Mouse (Mus musculus) hindbrain, postnatal 0 days (tissue): ENCODE data around the gene Def8. TPM values are rescaled to one million over a fixed set of nuclear protein-coding genes. Genes with fewer than 3 reads are reported as not detected.
"Not testable (repeated sequence)": the region's sequence is repeated elsewhere in the genome, so short reads cannot be mapped to it uniquely, and the experiment has no call there.

Source experiments
- ATAC-seq: fragments of 200-750 bp; cut with Nextera tagmentation; 2 replicates; pipeline ENCODE4 v1.8.0; 2017; ENCODE audit warnings: mild to moderate bottlenecking, moderate TSS enrichment, moderate library complexity
- DNase-seq: peaks from one replicate; pipeline ENCODE4 v3.0.0-alpha.2; 2015; ENCODE audit warnings: low spot score
- H3K27ac ChIP-seq: fragments of 300-500 bp; sonication (generic); 2 replicates; pipeline ENCODE4 v1.5.1; 2014; ENCODE audit warnings: mild to moderate bottlenecking
- H3K27me3 ChIP-seq: fragments of 300-500 bp; sonication (generic); 2 replicates; pipeline ENCODE4 v1.6.1; 2014; ENCODE audit warnings: low read length, mixed read lengths; ENCODE audit not compliant: insufficient read depth
- H3K36me3 ChIP-seq: fragments of 300-500 bp; sonication (generic); 2 replicates; pipeline ENCODE4 v1.6.1; 2014; ENCODE audit warnings: low read length, mixed read lengths; ENCODE audit not compliant: insufficient read depth
- H3K4me1 ChIP-seq: fragments of 300-500 bp; sonication (generic); 2 replicates; pipeline ENCODE4 v1.6.1; 2014; ENCODE audit warnings: antibody characterized with exemption, low read length, mixed read lengths; ENCODE audit not compliant: insufficient read depth
- H3K4me2 ChIP-seq: fragments of 300-500 bp; sonication (generic); 2 replicates; pipeline ENCODE4 v1.6.1; 2014; ENCODE audit warnings: low read depth, mild to moderate bottlenecking, low read length, moderate library complexity, mixed read lengths
- H3K4me3 ChIP-seq: fragments of 300-500 bp; sonication (generic); 2 replicates; pipeline ENCODE4 v1.5.1; 2014; ENCODE audit warnings: low read length
- H3K9ac ChIP-seq: fragments of 300-500 bp; sonication (generic); replicated peaks from 2 replicates; pipeline ENCODE4 v1.6.1; 2014; ENCODE audit warnings: mild to moderate bottlenecking, low read length, moderate library complexity, mixed read lengths
- H3K9me3 ChIP-seq: fragments of 300-500 bp; sonication (generic); 2 replicates; pipeline ENCODE4 v1.6.1; 2016; ENCODE audit warnings: low read length, mixed read lengths
- CTCF ChIP-seq: IDR thresholded peaks from 2 replicates; pipeline ENCODE4 v1.5.1; 2016; ENCODE audit warnings: antibody characterized with exemption, control low read depth, low read depth
- WGBS: fragments of 180-500 bp; shearing (Covaris S2); extraction: QIAGEN DNeasy Blood & Tissue Kit; methylation state at CpG from one replicate; pipeline ENCODE4 v1.1.7; 2014; 5-methylcytosine and 5-hydroxymethylcytosine counted together
- polyA plus RNA-seq: library from polyadenylated mRNA; unstranded; fragments of >200 nt; fragmentation: Nextera tagmentation; extraction: Ambion mirVana; gene quantifications from 2 replicates; pipeline ENCODE4 v1.2.1, GENCODE M21; 2015
- total RNA-seq: library from RNA; depleted of rRNA; stranded (reverse); fragments of >200 nt; gene quantifications from 2 replicates; pipeline ENCODE4 v1.2.3, GENCODE M21; 2014

Def8 gene
- total and polyA plus RNA-seq, 2 experiments from 2014 or later, result 38.8 to 62.7 TPM

DNA sequence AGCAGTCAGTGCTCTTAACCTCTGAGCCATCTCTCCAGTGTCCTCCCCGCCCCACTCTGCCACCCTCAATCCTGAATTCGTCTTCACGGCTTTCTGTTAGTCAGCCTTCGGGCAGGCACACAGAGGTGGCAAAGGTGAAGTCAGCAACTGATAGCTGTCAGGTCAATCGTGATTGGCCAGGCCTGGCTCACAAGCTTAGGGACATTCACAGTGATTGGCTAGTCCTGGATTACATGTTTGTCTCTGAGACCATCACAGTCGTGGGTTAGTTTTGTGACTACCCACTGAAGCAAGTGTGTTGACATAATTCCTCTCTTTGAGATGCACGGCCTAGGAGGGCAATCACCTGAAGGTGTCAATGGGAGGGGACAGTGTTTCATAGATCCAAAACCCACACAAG lies 30.0 kb downstream of the Def8 start:
- H3K4me1 ChIP-seq, result no peaks in the 10 kb centered on the region
- H3K4me3 ChIP-seq, result no peak overlapping the region
- H3K36me3 ChIP-seq, result peaks cover 53% of the 10 kb centered on the region
- ATAC-seq, result no peak
- no peak overlapping the region for H3K9ac ChIP-seq
- no peak for DNase-seq
- H3K27me3 ChIP-seq, result no peaks in the 10 kb centered on the region
- no peaks in the 10 kb centered on the region for H3K9me3 ChIP-seq
- 83% methylated on average over 7 of the region's 7 CpGs for WGBS
- no peak overlapping the region for H3K27ac ChIP-seq
- no peak overlapping the region for H3K4me2 ChIP-seq
- no peak for TF ChIP-seq CTCF

DNA sequence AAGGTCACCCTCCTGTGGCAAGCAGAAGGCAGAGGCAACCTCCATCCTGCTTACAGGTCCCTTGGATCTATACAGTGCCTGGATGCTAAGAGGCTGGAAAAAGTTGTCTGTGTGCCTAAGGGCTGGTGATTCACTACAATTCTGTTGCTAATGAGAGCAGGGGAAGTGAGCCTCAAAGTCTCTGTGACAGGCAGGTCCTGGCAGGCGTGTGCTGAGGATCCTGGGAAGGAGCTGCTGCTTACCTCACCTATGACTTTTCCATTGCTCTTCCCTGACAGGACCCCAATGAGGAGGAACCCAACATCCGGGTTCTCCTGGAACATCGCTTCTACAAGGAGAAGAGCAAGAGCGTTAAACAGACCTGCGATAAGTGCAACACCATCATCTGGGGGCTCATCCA lies 30.6 kb downstream of the Def8 start:
- Histone ChIP-seq H3K36me3 (peaks cover 59% of the 10 kb centered on the region), H3K9me3 (no peaks in the 10 kb centered on the region), H3K27ac (no peak overlapping the region), H3K4me3 (no peak overlapping the region), H3K4me1 (no peaks in the 10 kb centered on the region), H3K9ac (no peak overlapping the region), H3K27me3 (no peaks in the 10 kb centered on the region), H3K4me2 (no peak overlapping the region)
- no peak for DNase-seq
- no peak for TF ChIP-seq CTCF
- no peak for ATAC-seq
- WGBS, result 86% methylated on average over 5 of the region's 5 CpGs

DNA sequence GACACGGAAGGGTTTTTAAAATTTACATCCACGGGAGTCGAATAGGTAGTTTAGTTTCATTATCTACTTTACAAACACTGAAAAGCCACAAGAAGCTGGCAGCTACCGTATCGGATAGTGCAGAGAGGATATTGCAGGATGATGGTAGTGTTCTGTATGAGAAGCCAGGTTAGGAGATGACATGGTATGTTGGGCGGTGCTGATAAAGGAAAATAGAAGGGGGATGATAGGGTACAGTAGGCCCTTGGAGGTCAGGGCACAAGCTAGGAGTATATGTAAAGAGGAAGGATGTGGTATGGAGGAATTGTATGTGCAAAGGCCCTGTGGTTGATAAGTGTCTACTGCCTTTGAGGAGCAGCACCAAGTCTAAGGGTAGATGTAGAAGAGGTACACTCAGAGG lies 31.2 kb downstream of the Def8 start:
- Histone ChIP-seq H3K9me3 (no peaks in the 10 kb centered on the region), H3K4me2 (no peak overlapping the region), H3K4me3 (no peak overlapping the region), H3K9ac (no peak overlapping the region), H3K27me3 (no peaks in the 10 kb centered on the region), H3K4me1 (no peaks in the 10 kb centered on the region), H3K27ac (no peak overlapping the region), H3K36me3 (peaks cover 60% of the 10 kb centered on the region)
- no peak for DNase-seq
- 97% methylated on average over 6 of the region's 6 CpGs for WGBS
- ATAC-seq, result no peak
- TF ChIP-seq CTCF, result no peak

DNA sequence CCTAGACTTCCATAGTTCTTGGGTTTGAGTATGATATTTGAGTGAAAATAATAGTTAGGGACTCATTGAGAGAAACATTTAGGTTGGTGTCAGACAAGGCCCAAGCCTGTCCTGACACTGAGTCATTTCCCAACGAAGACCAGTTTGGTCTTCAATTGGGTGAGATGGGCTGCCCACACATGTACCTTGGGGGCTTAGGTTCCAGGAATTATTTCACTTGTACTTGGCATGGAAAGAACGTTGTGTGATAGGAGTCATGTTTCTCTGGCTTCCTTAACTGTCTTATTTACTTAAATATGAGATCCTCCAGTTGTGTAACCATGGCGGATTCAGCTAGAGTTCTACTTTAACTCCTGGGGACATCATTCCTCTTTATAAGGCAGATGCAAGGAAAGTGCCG lies 40.3 kb downstream of the Def8 start:
- Histone ChIP-seq H3K4me2 (no peak overlapping the region), H3K9ac (no peak overlapping the region), H3K4me3 (no peak overlapping the region), H3K27me3 (no peaks in the 10 kb centered on the region), H3K4me1 (no peaks in the 10 kb centered on the region), H3K36me3 (peaks cover 45% of the 10 kb centered on the region; the same call in 1 of the 2 replicates), H3K9me3 (no peaks in the 10 kb centered on the region), H3K27ac (no peak overlapping the region)
- no peak for TF ChIP-seq CTCF
- WGBS, result 89% methylated on average over 4 of the region's 4 CpGs
- DNase-seq (no peak), ATAC-seq (no peak)

DNA sequence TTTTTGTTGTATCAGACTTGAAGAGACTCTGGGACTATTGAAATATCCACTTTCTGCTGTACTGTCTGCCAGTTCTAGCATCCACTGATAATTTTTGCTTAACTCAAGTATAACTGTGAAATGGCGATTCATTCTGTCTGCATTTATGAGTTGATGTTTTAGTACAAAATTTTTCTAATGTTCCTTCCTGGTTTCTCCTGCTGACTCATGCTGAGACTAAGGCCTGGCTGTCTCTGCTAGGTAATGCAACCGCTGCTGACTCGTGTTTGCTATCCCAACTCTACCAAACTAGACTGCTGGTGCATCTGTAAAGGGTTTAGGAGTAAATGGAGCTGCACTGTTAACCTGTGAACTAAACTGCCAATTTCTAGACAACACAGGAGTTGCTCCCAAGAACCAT lies 44.1 kb downstream of the Def8 start:
- no peak overlapping the region for H3K4me2 ChIP-seq
- H3K9me3 ChIP-seq, result no peaks in the 10 kb centered on the region
- H3K4me1 ChIP-seq, result no peaks in the 10 kb centered on the region
- no peak overlapping the region for H3K27ac ChIP-seq
- DNase-seq (no peak), ATAC-seq (no peak)
- WGBS, result 77% methylated on average over 3 of the region's 3 CpGs
- H3K9ac ChIP-seq, result no peak overlapping the region
- peaks cover 13% of the 10 kb centered on the region; the same call in 1 of the 2 replicates for H3K36me3 ChIP-seq
- no peaks in the 10 kb centered on the region for H3K27me3 ChIP-seq
- H3K4me3 ChIP-seq, result no peak overlapping the region
- TF ChIP-seq CTCF, result no peak

DNA sequence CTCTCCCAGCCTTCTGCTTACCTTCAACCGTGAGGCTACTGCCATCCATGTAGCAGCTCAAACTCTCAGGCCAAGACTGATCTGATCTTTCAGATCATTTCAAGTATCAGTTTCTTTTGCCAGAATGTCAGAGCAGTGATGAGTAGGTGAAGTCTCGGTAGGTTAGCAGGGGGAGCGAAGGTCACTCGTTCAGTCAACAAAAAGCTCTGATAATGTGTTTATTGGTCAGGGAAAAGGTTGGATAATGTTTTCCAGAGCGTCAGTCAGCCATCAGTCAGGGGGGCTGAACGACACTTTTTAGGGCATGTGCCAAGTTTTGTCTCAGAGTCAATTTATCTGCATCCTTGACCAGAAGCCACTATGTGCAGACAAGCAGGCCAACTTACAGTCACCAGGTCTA lies 49.7 kb downstream of the Def8 start:
- DNase-seq, H3K27ac ChIP-seq, H3K36me3 ChIP-seq, H3K9ac ChIP-seq, H3K4me3 ChIP-seq, H3K9me3 ChIP-seq, H3K27me3 ChIP-seq, H3K4me2 ChIP-seq, ATAC-seq, H3K4me1 ChIP-seq: not testable (repeated sequence)
- WGBS, result 75% methylated on average over 6 of the region's 6 CpGs

DNA sequence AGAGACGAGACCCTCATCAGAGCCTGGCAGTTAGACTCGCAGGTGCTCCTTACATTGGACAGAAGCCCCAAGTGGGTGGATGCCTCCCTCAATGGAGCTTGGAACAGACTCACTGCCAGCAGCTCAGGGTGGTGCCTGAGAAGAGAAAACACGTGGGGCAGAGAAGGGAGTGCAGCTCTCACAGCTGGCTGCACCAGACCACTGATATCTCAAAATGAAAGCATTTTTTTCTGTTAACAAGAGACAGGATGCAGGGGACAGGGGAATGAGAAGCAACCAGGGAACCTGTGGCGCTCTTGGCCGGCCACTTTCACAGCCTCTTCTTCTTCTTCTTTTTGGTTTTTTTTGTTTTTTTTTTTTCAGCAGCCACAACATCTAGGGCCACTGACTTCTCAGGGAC lies 51.2 kb downstream of the Def8 start:
- H3K27me3 ChIP-seq, H3K36me3 ChIP-seq, DNase-seq, H3K9ac ChIP-seq, ATAC-seq, H3K27ac ChIP-seq, H3K9me3 ChIP-seq, H3K4me3 ChIP-seq, H3K4me2 ChIP-seq: not testable (repeated sequence)
- peaks cover 12% of the 10 kb centered on the region; the same call in 1 of the 2 replicates for H3K4me1 ChIP-seq
- WGBS, result 65% methylated on average over 5 of the region's 5 CpGs
